ENCODE assay signal across 1 mouse cellular context in genomic region chr7:16908367-16908766, GRCm38 (mm10).
TF ChIP-seq lines count a peak whose summit lies in the region.

No protein-coding gene starts in this region.

TF ChIP-seq in CH12.LX, 34 proteins besides CTCF, POLR2A, EP300 and RAD21 (continued from another document):
- TF ChIP-seq ZMIZ1 (IDR thresholded peaks at IDR 0.05; ENCODE audit: low read depth, low read length) = no peak
- no peak for TF ChIP-seq MEF2A (IDR thresholded peaks at IDR 0.05; ENCODE audit: borderline replicate concordance, low read depth, low read length)
